Mouse (Mus musculus): Measurements from ENCODE around the gene Ilf2.

DNA sequence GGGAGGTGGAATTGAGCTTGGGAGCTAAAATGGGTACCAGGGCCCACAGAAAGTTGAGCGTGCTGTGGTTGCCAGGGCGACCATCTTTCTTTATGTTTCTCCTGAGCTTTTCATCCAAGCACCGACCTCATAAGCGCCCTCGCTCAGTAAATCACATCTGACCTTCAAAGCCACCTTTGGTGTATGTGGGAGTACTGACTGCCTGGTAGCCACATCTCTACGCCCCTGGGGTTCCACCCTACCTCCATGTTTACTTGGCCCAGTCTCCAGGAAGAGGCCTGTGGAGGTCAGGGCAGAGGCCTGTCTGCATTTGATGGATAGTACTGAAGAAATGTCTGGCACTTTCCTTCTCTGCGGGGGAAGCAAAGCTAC, 28.8 kb upstream of the Ilf2 start:
- TF ChIP-seq CTCF (IDR thresholded peaks at IDR 0.05; ENCODE audit: borderline replicate concordance, insufficient read depth, low read depth, low read length): no peak
- no peak for TF ChIP-seq POLR2A (IDR thresholded peaks at IDR 0.05; ENCODE audit: borderline replicate concordance, insufficient read depth, low read length)
